Mouse (Mus musculus) neural tube, embryonic 12.5 days (tissue): ENCODE data around the gene Tmod2. TPM values are rescaled to one million over a fixed set of nuclear protein-coding genes. Genes with fewer than 3 reads are reported as not detected.
"Not testable (repeated sequence)": the region's sequence is repeated elsewhere in the genome, so short reads cannot be mapped to it uniquely, and the experiment has no call there.

Source experiments
- ATAC-seq: fragments of 200-750 bp; cut with Nextera tagmentation; 2 replicates; pipeline ENCODE4 v1.8.0; 2017; ENCODE audit warnings: low read depth, mild to moderate bottlenecking, moderate TSS enrichment, moderate library complexity; ENCODE audit not compliant: low FRiP score
- H3K27ac ChIP-seq: fragments of 300-500 bp; sonication (generic); 2 replicates; pipeline ENCODE4 v1.5.1; 2016
- H3K27me3 ChIP-seq: fragments of 300-500 bp; sonication (generic); replicated peaks from 2 replicates; pipeline ENCODE4 v1.6.1; 2016; ENCODE audit warnings: mild to moderate bottlenecking
- H3K36me3 ChIP-seq: fragments of 300-500 bp; sonication (generic); 2 replicates; pipeline ENCODE4 v1.6.1; 2016; ENCODE audit warnings: mild to moderate bottlenecking
- H3K4me1 ChIP-seq: fragments of 300-500 bp; sonication (generic); 2 replicates; pipeline ENCODE4 v1.6.1; 2016
- H3K4me2 ChIP-seq: fragments of 300-500 bp; sonication (generic); replicated peaks from 2 replicates; pipeline ENCODE4 v1.6.1; 2016; ENCODE audit warnings: mild to moderate bottlenecking
- H3K4me3 ChIP-seq: fragments of 300-500 bp; sonication (generic); 2 replicates; pipeline ENCODE4 v1.5.1; 2016
- H3K9ac ChIP-seq: fragments of 300-500 bp; sonication (generic); 2 replicates; pipeline ENCODE4 v1.6.1; 2016; ENCODE audit warnings: mild to moderate bottlenecking
- H3K9me3 ChIP-seq: fragments of 300-500 bp; sonication (generic); 2 replicates; pipeline ENCODE4 v1.6.1; 2016; ENCODE audit warnings: mild to moderate bottlenecking
- WGBS: fragments of 180-500 bp; shearing (Covaris S2); methylation state at CpG from one replicate; pipeline ENCODE4 v1.1.7; 2016; 5-methylcytosine and 5-hydroxymethylcytosine counted together
- polyA plus RNA-seq: library from polyadenylated mRNA; unstranded; fragments of >200 nt; fragmentation: Nextera tagmentation; extraction: Ambion mirVana; gene quantifications from 2 replicates; pipeline ENCODE4 v1.2.1, GENCODE M21; 2016

Tmod2 gene
- polyA plus RNA-seq, 1 experiment from 2014 or later = 114 TPM

GRCm38 (mm10) chr9:75536422-75536821, 74.7 kb downstream of the Tmod2 start:
- H3K36me3 ChIP-seq = no peaks in the 10 kb centered on the region
- H3K4me3 ChIP-seq = no peak overlapping the region
- no peaks in the 10 kb centered on the region for H3K9me3 ChIP-seq
- H3K27me3 ChIP-seq = no peaks in the 10 kb centered on the region
- ATAC-seq = no peak
- H3K4me1 ChIP-seq = peaks cover 2% of the 10 kb centered on the region; the same call in 1 of the 2 replicates
- H3K4me2 ChIP-seq = no peak overlapping the region
- no peak overlapping the region for H3K27ac ChIP-seq
- H3K9ac ChIP-seq = no peak overlapping the region
- WGBS = 87% methylated on average over 1 of the region's 1 CpGs

- no peaks in the 10 kb centered on the region for H3K9me3 ChIP-seq
- H3K9ac ChIP-seq = no peak overlapping the region
- no peak overlapping the region for H3K27ac ChIP-seq
- peaks cover 3% of the 10 kb centered on the region; the same call in 1 of the 2 replicates for H3K36me3 ChIP-seq
- H3K4me1 ChIP-seq = no peaks in the 10 kb centered on the region
- no peak overlapping the region for H3K4me3 ChIP-seq
- H3K4me2 ChIP-seq = no peak overlapping the region
- no peak for ATAC-seq
- WGBS = 95% methylated on average over 8 of the region's 8 CpGs
- H3K27me3 ChIP-seq = no peaks in the 10 kb centered on the region
These were observed 76.6 kb downstream of the Tmod2 start for GRCm38 (mm10) chr9:75534431-75534962.

- H3K4me1 ChIP-seq, ATAC-seq, H3K27me3 ChIP-seq, H3K36me3 ChIP-seq, H3K9ac ChIP-seq, H3K27ac ChIP-seq, H3K9me3 ChIP-seq, H3K4me3 ChIP-seq, H3K4me2 ChIP-seq: not testable (repeated sequence)
- 86% methylated on average over 9 of the region's 9 CpGs for WGBS
These were observed 78.1 kb downstream of the Tmod2 start for GRCm38 (mm10) chr9:75532989-75533388.

GRCm38 (mm10) chr9:75532461-75532860, 78.7 kb downstream of the Tmod2 start:
- WGBS = 92% methylated on average over 7 of the region's 7 CpGs
- no peak for ATAC-seq
- Histone ChIP-seq H3K4me2 (no peak overlapping the region), H3K4me1 (no peaks in the 10 kb centered on the region), H3K4me3 (no peak overlapping the region), H3K27ac (no peak overlapping the region), H3K27me3 (no peaks in the 10 kb centered on the region), H3K36me3 (peaks cover 9% of the 10 kb centered on the region), H3K9ac (no peak overlapping the region), H3K9me3 (no peaks in the 10 kb centered on the region)

- no peak overlapping the region for H3K27ac ChIP-seq
These were observed 81.8 kb downstream of the Tmod2 start for GRCm38 (mm10) chr9:75529358-75529757.

GRCm38 (mm10) chr9:75528096-75528495, 83.0 kb downstream of the Tmod2 start:
- Histone ChIP-seq H3K36me3 (peaks cover 9% of the 10 kb centered on the region), H3K4me3 (no peak overlapping the region), H3K9ac (no peak overlapping the region), H3K9me3 (no peaks in the 10 kb centered on the region), H3K27me3 (no peaks in the 10 kb centered on the region), H3K4me1 (no peaks in the 10 kb centered on the region), H3K4me2 (no peak overlapping the region), H3K27ac (no peak overlapping the region)
- ATAC-seq = no peak
- WGBS = 95% methylated on average over 9 of the region's 9 CpGs

More at GRCm38 (mm10) chr9:75529358-75529757, 81.8 kb downstream of the Tmod2 start:
- no peaks in the 10 kb centered on the region for H3K9me3 ChIP-seq
- ATAC-seq = no peak
- 87% methylated on average over 5 of the region's 5 CpGs for WGBS
- peaks cover 9% of the 10 kb centered on the region for H3K36me3 ChIP-seq
- H3K27me3 ChIP-seq = no peaks in the 10 kb centered on the region
- H3K4me1 ChIP-seq = no peaks in the 10 kb centered on the region
- H3K9ac ChIP-seq = no peak overlapping the region
- no peak overlapping the region for H3K4me3 ChIP-seq
- no peak overlapping the region for H3K4me2 ChIP-seq

- H3K4me3 ChIP-seq = no peak overlapping the region
- no peaks in the 10 kb centered on the region for H3K4me1 ChIP-seq
- no peak for ATAC-seq
- H3K27ac ChIP-seq = no peak overlapping the region
- H3K27me3 ChIP-seq = no peaks in the 10 kb centered on the region
- no peaks in the 10 kb centered on the region for H3K9me3 ChIP-seq
- WGBS = 87% methylated on average over 13 of the region's 13 CpGs
- H3K4me2 ChIP-seq = no peak overlapping the region
- H3K9ac ChIP-seq = no peak overlapping the region
- peaks cover 9% of the 10 kb centered on the region for H3K36me3 ChIP-seq
These were observed 83.6 kb downstream of the Tmod2 start for GRCm38 (mm10) chr9:75527368-75528059.

- no peak overlapping the region for H3K9ac ChIP-seq
- no peak overlapping the region for H3K4me3 ChIP-seq
- no peaks in the 10 kb centered on the region for H3K4me1 ChIP-seq
- H3K27ac ChIP-seq = no peak overlapping the region
- 64% methylated on average over 6 of the region's 6 CpGs for WGBS
- H3K4me2 ChIP-seq = no peak overlapping the region
- no peaks in the 10 kb centered on the region for H3K9me3 ChIP-seq
- H3K36me3 ChIP-seq = peaks cover 9% of the 10 kb centered on the region; the same call in 1 of the 2 replicates
- ATAC-seq = no peak
- H3K27me3 ChIP-seq = no peaks in the 10 kb centered on the region
These were observed 87.5 kb downstream of the Tmod2 start for GRCm38 (mm10) chr9:75523646-75524045.

GRCm38 (mm10) chr9:75522217-75522616, 88.9 kb downstream of the Tmod2 start:
- Histone ChIP-seq H3K27me3 (no peaks in the 10 kb centered on the region), H3K27ac (no peak overlapping the region), H3K36me3 (peaks cover 3% of the 10 kb centered on the region; the same call in 1 of the 2 replicates), H3K4me3 (no peak overlapping the region), H3K4me1 (no peaks in the 10 kb centered on the region), H3K4me2 (no peak overlapping the region), H3K9ac (no peak overlapping the region), H3K9me3 (no peaks in the 10 kb centered on the region)
- no peak for ATAC-seq
- WGBS = 90% methylated on average over 2 of the region's 2 CpGs

- Histone ChIP-seq H3K4me2 (no peak overlapping the region), H3K27ac (no peak overlapping the region), H3K36me3 (peaks cover 3% of the 10 kb centered on the region; the same call in 1 of the 2 replicates), H3K4me1 (no peaks in the 10 kb centered on the region), H3K4me3 (no peak overlapping the region), H3K9me3 (no peaks in the 10 kb centered on the region), H3K9ac (no peak overlapping the region), H3K27me3 (no peaks in the 10 kb centered on the region)
- WGBS = 59% methylated on average over 4 of the region's 4 CpGs
- ATAC-seq = no peak
These were observed 89.3 kb downstream of the Tmod2 start for GRCm38 (mm10) chr9:75521788-75522187.

- H3K36me3 ChIP-seq = peaks cover 3% of the 10 kb centered on the region
- H3K4me3 ChIP-seq = no peak overlapping the region
- no peak for ATAC-seq
- no peaks in the 10 kb centered on the region for H3K9me3 ChIP-seq
- no peaks in the 10 kb centered on the region for H3K4me1 ChIP-seq
- 95% methylated on average over 8 of the region's 8 CpGs for WGBS
- H3K27ac ChIP-seq = no peak overlapping the region
- no peak overlapping the region for H3K4me2 ChIP-seq
- H3K9ac ChIP-seq = no peak overlapping the region
- no peaks in the 10 kb centered on the region for H3K27me3 ChIP-seq
These were observed 90.2 kb downstream of the Tmod2 start for GRCm38 (mm10) chr9:75520940-75521339.

GRCm38 (mm10) chr9:75517751-75518150, 93.4 kb downstream of the Tmod2 start:
- 76% methylated on average over 3 of the region's 3 CpGs for whole genome bisulfite sequencing
- H3K27me3 ChIP-seq = no peaks in the 10 kb centered on the region
- no peak overlapping the region for H3K4me3 ChIP-seq
- H3K27ac ChIP-seq = no peak overlapping the region
- no peak for ATAC-seq
- no peaks in the 10 kb centered on the region for H3K4me1 ChIP-seq
- H3K36me3 ChIP-seq = peaks cover 14% of the 10 kb centered on the region
- no peaks in the 10 kb centered on the region for H3K9me3 ChIP-seq
- no peak overlapping the region for H3K4me2 ChIP-seq
- H3K9ac ChIP-seq = no peak overlapping the region
